Mouse (Mus musculus) midbrain, embryonic 14.5 days (tissue): ENCODE results near the gene Wscd2. TPM values are rescaled to one million over a fixed set of nuclear protein-coding genes. Genes with fewer than 3 reads are reported as not detected.

Source experiments
- ATAC-seq: fragments of 200-750 bp; cut with Nextera tagmentation; 2 replicates; pipeline ENCODE4 v1.8.0; 2017; ENCODE audit warnings: moderate number of reproducible peaks, moderate library complexity; ENCODE audit not compliant: low FRiP score, low TSS enrichment
- DNase-seq: peaks from one replicate; pipeline ENCODE4 v3.0.0-alpha.2; 2015
- H3K27ac ChIP-seq: fragments of 300-500 bp; sonication (generic); replicated peaks from 2 replicates; pipeline ENCODE4 v1.5.1; 2014; ENCODE audit warnings: mild to moderate bottlenecking, low read depth, low read length, moderate library complexity
- H3K27me3 ChIP-seq: fragments of 300-500 bp; sonication (generic); 2 replicates; pipeline ENCODE4 v1.6.1; 2014; ENCODE audit warnings: low read length, control low read depth, mixed read lengths; ENCODE audit not compliant: control insufficient read depth, insufficient read depth
- H3K36me3 ChIP-seq: fragments of 300-500 bp; sonication (generic); 2 replicates; pipeline ENCODE4 v1.6.1; 2014; ENCODE audit warnings: low read length, control low read depth; ENCODE audit not compliant: control insufficient read depth, insufficient read depth
- H3K4me1 ChIP-seq: fragments of 300-500 bp; sonication (generic); 2 replicates; pipeline ENCODE4 v1.6.1; 2014; ENCODE audit warnings: mild to moderate bottlenecking, antibody characterized with exemption, low read length, control low read depth; ENCODE audit not compliant: control insufficient read depth, insufficient read depth
- H3K4me2 ChIP-seq: fragments of 300-500 bp; sonication (generic); 2 replicates; pipeline ENCODE4 v1.6.1; 2014; ENCODE audit warnings: mild to moderate bottlenecking, low read length, moderate library complexity
- H3K4me3 ChIP-seq: fragments of 300-500 bp; sonication (generic); replicated peaks from 2 replicates; pipeline ENCODE4 v1.5.1; 2014; ENCODE audit warnings: low read depth, low read length
- H3K9ac ChIP-seq: fragments of 300-500 bp; sonication (generic); replicated peaks from 2 replicates; pipeline ENCODE4 v1.6.1; 2014; ENCODE audit warnings: mild to moderate bottlenecking, low read length, moderate library complexity
- H3K9me3 ChIP-seq: fragments of 300-500 bp; sonication (generic); 2 replicates; pipeline ENCODE4 v1.6.1; 2016; ENCODE audit warnings: low read length, control low read depth, mixed read lengths; ENCODE audit not compliant: control insufficient read depth
- WGBS: fragments of 180-500 bp; shearing (Covaris S2); extraction: QIAGEN DNeasy Blood & Tissue Kit; methylation state at CpG from one replicate; pipeline ENCODE4 v1.1.7; 2014; 5-methylcytosine and 5-hydroxymethylcytosine counted together
- polyA plus RNA-seq: library from polyadenylated mRNA; unstranded; fragments of >200 nt; fragmentation: Nextera tagmentation; extraction: Ambion mirVana; gene quantifications from 2 replicates; pipeline ENCODE4 v1.2.1, GENCODE M21; 2014

Gene Wscd2
- polyA plus RNA-seq, 1 experiment from 2014 or later, result 10.7 TPM

DNA sequence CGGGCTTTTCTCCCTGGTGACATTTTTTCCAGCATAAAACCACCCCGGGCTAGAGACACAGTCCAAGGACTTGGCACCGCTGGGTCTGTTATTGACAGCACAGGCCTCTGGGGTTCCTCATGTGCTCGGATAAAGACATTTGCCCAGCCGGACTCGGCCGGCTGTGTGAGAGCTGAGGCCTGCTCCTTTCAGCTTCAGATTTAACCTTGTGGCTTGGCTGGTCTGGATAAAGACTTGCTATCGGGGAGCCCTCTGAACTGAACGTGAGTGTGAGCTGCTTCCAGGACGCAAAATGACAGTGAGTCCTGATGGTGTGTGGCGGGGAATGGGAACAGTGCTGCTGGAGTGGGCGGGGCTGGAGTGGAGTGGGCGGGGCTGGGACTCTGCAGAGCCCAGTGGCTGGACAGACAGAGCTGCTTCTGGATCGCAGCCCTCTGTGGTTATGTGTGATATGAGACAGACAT is 26.8 kb downstream of the Wscd2 start:
- Histone ChIP-seq H3K4me1 (peaks cover 21% of the 10 kb centered on the region), H3K4me3 (no peak overlapping the region), H3K9ac (peak overlapping the region; percentile 20; the same call in 1 of the 2 replicates), H3K9me3 (no peaks in the 10 kb centered on the region), H3K36me3 (no peaks in the 10 kb centered on the region), H3K27ac (peak overlapping the region; percentile 49), H3K4me2 (peak overlapping the region; percentile 23; the same call in 1 of the 2 replicates), H3K27me3 (no peaks in the 10 kb centered on the region)
- peak; percentile 59 for DNase-seq
- 0 out of 2 replicates have a peak, but pooled peaks have one; percentile 46 for ATAC-seq
- WGBS, result 13% methylated on average over 14 of the region's 14 CpGs

DNA sequence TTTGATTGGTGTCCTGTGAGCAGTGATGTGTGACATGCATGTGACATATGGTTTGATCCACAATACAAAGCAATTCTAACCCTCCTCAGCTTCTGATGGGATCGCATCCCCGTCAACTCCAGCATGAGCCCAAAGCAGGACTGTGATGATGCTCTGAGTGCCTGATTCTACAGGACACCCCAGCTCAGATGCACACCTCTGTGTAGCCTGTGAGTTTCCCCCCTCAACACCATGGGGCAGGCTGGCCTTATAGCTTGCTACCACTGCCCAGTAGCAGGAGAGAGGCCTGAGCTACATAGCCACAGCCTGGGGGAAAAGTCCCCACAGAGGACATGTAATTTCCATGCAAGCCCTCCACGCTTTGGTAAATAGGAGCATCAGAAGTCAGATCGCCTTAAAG is 27.3 kb downstream of the Wscd2 start:
- peaks cover 21% of the 10 kb centered on the region for H3K4me1 ChIP-seq
- H3K4me3 ChIP-seq, result no peak overlapping the region
- H3K27ac ChIP-seq, result peak overlapping the region; percentile 37
- no peaks in the 10 kb centered on the region for H3K9me3 ChIP-seq
- WGBS, result 54% methylated on average over 4 of the region's 4 CpGs
- no peaks in the 10 kb centered on the region for H3K36me3 ChIP-seq
- no peaks in the 10 kb centered on the region for H3K27me3 ChIP-seq
- H3K4me2 ChIP-seq, result no peak overlapping the region
- DNase-seq (no peak), ATAC-seq (no peak)
- H3K9ac ChIP-seq, result peak overlapping the region; percentile 36; the same call in 1 of the 2 replicates

DNA sequence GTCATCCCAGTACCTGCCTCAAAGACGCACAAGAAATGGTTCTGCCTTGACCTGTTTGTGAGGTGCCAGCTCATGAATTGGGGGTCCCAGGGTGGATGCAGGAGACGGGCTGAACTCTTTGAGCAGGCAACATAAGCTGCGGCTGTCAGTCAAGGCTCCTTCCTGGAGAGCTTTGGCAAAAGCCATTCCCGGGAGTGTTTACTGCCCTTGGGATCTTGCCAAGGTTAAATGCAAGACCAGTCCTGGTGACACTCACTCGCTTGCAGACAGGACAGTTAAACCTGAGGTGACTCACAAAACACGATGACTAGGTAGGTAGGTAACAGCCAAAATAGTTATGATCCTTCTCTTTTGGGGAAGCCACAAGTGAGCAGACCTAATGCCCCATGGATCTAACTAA is 30.9 kb downstream of the Wscd2 start:
- Histone ChIP-seq H3K9ac (no peak overlapping the region), H3K4me1 (peaks cover 18% of the 10 kb centered on the region), H3K27me3 (no peaks in the 10 kb centered on the region), H3K9me3 (no peaks in the 10 kb centered on the region), H3K36me3 (no peaks in the 10 kb centered on the region), H3K4me3 (no peak overlapping the region), H3K27ac (no peak overlapping the region), H3K4me2 (no peak overlapping the region)
- 82% methylated on average over 6 of the region's 6 CpGs for WGBS
- ATAC-seq, result no peak
- DNase-seq, result no peak

DNA sequence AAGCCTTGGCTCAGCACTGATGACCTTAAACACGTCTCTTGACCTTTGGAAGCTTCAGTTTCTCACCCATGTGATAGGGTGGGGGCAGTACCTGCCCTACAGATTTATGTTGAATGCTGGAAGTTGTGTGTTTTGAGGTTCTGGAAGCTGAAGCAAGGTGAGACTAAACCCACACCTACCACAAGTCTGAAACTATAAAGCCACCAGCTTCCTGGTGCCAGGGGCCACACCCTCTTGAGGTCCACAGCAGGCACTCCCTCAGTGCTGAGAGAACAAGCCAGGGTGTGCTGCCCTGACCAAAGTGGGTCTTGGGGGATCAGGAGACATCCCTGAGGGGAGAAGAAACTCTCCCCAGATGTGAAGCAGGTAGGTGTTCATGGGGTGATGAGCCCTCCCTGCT is 48.7 kb downstream of the Wscd2 start:
- Histone ChIP-seq H3K4me1 (peaks cover 26% of the 10 kb centered on the region), H3K4me3 (no peak overlapping the region), H3K36me3 (no peaks in the 10 kb centered on the region), H3K27ac (no peak overlapping the region), H3K27me3 (no peaks in the 10 kb centered on the region), H3K9me3 (no peaks in the 10 kb centered on the region), H3K4me2 (no peak overlapping the region), H3K9ac (no peak overlapping the region)
- 46% methylated on average over 1 of the region's 1 CpGs for WGBS
- ATAC-seq (no peak), DNase-seq (no peak)

DNA sequence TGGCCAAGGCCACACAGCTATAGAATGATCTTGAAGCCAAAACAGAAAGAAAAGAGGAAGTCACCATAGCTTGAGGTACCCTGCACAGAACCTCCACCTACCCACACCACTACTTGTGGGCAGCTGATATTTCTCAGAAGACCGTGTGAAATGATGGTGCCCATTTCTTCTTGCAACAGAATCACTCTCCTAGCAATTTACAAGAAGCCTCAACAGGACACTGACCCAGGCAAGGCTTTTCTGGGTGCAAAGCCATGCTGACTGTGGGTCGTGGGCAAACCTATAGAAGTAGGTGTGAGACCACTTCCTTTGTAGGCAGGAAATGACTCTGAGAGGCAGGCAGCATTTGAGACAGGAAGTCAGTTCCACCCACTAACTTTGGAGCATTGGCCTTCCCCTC is 49.3 kb downstream of the Wscd2 start:
- H3K27me3 ChIP-seq, result no peaks in the 10 kb centered on the region
- H3K4me2 ChIP-seq, result no peak overlapping the region
- H3K4me1 ChIP-seq, result peaks cover 26% of the 10 kb centered on the region
- H3K9ac ChIP-seq, result no peak overlapping the region
- DNase-seq (no peak), ATAC-seq (no peak)
- 74% methylated on average over 2 of the region's 2 CpGs for WGBS
- H3K27ac ChIP-seq, result no peak overlapping the region
- H3K4me3 ChIP-seq, result no peak overlapping the region
- no peaks in the 10 kb centered on the region for H3K9me3 ChIP-seq
- H3K36me3 ChIP-seq, result no peaks in the 10 kb centered on the region

DNA sequence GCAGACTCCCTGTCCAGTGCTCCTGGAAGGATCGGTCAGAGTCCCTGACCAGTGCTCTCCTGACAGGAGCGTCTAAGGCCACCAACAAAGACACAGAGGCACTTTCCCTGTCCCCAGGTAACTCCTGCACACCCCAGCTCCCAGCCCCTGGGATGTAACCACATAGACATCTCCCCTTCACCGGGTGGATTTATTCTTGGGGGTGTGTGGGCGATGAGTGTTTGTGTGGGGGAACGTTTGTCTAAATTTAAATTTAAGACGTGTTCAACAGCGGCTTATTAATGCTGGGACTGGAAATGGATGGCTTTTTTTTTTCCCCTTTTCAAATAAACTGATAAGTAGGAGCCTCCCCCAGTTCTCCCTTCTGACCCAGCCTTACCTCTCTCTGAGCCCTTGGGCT is 49.7 kb downstream of the Wscd2 start:
- no peak overlapping the region for H3K4me3 ChIP-seq
- no peaks in the 10 kb centered on the region for H3K27me3 ChIP-seq
- DNase-seq (no peak), ATAC-seq (no peak)
- whole genome bisulfite sequencing, result 93% methylated on average over 7 of the region's 7 CpGs
- H3K36me3 ChIP-seq, result no peaks in the 10 kb centered on the region
- H3K4me2 ChIP-seq, result no peak overlapping the region
- H3K9ac ChIP-seq, result no peak overlapping the region
- no peak overlapping the region for H3K27ac ChIP-seq
- H3K4me1 ChIP-seq, result peaks cover 26% of the 10 kb centered on the region
- H3K9me3 ChIP-seq, result no peaks in the 10 kb centered on the region

DNA sequence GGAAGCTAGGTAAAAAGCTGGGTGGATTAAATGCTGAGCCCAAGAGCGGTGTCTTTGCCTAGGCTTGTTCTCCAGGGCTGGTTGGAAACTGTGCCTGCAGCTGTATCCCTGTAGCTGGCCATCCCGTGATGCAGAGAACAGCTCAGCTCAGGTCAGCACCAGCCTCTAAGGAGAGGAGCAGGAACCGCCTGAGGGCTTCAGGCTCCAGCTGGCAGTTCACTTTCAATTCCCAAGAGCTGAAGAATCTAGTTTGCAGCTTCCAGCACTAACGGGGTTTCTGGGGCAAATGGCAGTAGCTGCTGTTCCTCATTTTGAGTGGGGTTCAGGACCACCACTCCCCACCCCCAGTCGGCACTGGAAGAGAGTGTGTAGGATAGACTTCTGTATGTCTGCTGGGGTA is 51.1 kb downstream of the Wscd2 start:
- H3K36me3 ChIP-seq, result no peaks in the 10 kb centered on the region
- no peak for DNase-seq

DNA sequence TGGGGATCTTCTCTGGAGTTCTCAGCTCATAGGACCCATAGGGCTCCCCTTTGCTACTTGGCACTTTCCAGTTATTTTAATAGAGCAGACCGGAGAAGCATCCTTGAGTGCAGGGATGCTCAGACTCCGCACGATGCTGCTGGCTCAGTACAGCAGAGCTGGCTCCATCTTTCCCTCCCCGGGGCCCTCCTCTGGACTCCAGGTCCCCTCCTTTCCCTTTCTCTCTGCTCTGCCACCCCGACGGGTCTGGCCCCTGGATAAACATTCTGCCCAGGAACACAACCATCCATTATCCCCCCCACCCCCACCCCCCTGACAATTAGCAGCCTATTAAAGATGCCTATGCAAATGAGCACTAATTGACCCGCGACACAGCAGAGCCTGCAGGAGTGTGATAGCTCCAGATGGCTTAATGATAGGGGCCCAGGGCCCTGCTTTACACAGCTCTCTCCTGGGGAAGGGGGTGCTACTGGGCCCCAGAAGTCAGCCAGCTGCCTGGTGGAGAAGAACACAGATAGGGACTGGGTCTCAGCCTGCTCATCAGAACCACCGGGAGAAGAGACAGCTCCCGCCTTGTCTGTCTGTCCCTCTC is 52.8 kb downstream of the Wscd2 start:
- peaks cover 19% of the 10 kb centered on the region for H3K4me1 ChIP-seq
- no peak overlapping the region for H3K4me3 ChIP-seq
- H3K27ac ChIP-seq, result peak overlapping the region; percentile 55
- no peaks in the 10 kb centered on the region for H3K27me3 ChIP-seq
- no peaks in the 10 kb centered on the region for H3K36me3 ChIP-seq
- WGBS, result 37% methylated on average over 10 of the region's 10 CpGs
- no peak overlapping the region for H3K9ac ChIP-seq
- no peak overlapping the region for H3K4me2 ChIP-seq
- no peaks in the 10 kb centered on the region for H3K9me3 ChIP-seq
- ATAC-seq (peak; percentile 57; the same call in 1 of the 2 replicates), DNase-seq (peak; percentile 59)

More for the DNA sequence above, 51.1 kb downstream of the Wscd2 start:
- Histone ChIP-seq H3K4me2 (no peak overlapping the region), H3K9me3 (no peaks in the 10 kb centered on the region), H3K4me1 (peaks cover 30% of the 10 kb centered on the region), H3K4me3 (no peak overlapping the region), H3K27me3 (no peaks in the 10 kb centered on the region), H3K27ac (no peak overlapping the region), H3K9ac (no peak overlapping the region)
- 51% methylated on average over 5 of the region's 5 CpGs for WGBS
- ATAC-seq, result no peak

DNA sequence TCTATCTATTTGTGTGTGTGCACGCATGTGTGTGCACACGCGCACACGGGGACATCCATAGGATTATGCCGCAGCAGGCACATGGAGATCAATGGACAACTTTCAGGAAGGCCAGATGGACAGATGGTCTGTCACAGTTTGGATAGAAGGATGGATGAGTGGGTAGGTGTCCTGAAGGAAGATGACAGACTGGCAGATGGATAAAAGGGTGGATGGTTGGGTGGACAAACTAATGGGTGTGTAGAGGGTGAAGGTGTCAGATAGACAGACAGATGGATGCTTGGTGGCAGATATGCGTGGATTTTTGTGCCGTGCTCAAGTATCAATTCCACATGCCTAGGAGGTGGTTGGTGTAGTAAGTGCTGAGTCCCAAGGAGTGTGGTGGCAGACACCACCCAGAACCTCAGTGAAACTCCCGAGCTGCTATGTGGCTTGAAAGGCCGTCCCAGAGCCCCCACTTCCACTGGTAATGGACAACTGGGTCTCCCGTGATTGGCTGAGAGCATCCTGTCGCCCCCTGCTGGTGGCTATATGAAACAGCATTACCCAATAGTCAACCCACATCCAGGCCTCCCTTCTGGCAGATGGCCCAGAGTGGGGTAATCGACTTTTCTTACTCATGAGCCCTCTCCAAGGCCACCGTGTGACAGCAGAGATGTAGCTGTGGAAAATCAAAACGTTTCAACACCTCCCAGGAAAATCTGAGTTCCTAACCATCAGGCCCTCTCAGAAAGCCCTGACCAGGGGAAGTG is 58.0 kb downstream of the Wscd2 start:
- no peak for ATAC-seq
- H3K4me3 ChIP-seq, result no peak overlapping the region
- WGBS, result 55% methylated on average over 14 of the region's 14 CpGs

More for the DNA sequence above, 58.0 kb downstream of the Wscd2 start:
- Histone ChIP-seq H3K27me3 (no peaks in the 10 kb centered on the region), H3K4me2 (no peak overlapping the region), H3K27ac (no peak overlapping the region), H3K9me3 (no peaks in the 10 kb centered on the region), H3K4me1 (peaks cover 16% of the 10 kb centered on the region), H3K36me3 (no peaks in the 10 kb centered on the region), H3K9ac (no peak overlapping the region)
- DNase-seq, result peak; percentile 71
